Mouse (Mus musculus): Measurements from ENCODE around the gene Anp32a. TPM values are rescaled to one million over a fixed set of nuclear protein-coding genes. Genes with fewer than 3 reads are reported as not detected.

Anp32a gene
- polyA plus RNA-seq, 1 experiment from 2014 or later: 112 TPM

- Histone ChIP-seq H3K9ac (ENCODE audit: low read depth, low read length) (peak overlapping the region; percentile 47), H3K4me2 (peak overlapping the region; percentile 57), H3K9me3 (ENCODE audit: control insufficient read depth, low read length) (no peaks in the 10 kb centered on the region), H3K36me3 (ENCODE audit: control insufficient read depth, insufficient read depth, low read length) (no peaks in the 10 kb centered on the region), H3K27me3 (replicated peaks; ENCODE audit: control insufficient read depth, insufficient read depth, low read length) (no peaks in the 10 kb centered on the region), H3K4me3 (ENCODE audit: low read depth, low read length) (peak overlapping the region; percentile 28), H3K27ac (ENCODE audit: low read depth, low read length) (peak overlapping the region; percentile 62), H3K4me1 (replicated peaks; ENCODE audit: control insufficient read depth, insufficient read depth, low read length) (peaks cover 90% of the 10 kb centered on the region)
- ATAC-seq (replicated peaks; ENCODE audit: low FRiP score) (peak; percentile 74), DNase-seq (ENCODE audit: low spot score) (peak; percentile 75)
- 15% methylated on average over 24 of the region's 24 CpGs for WGBS
These were observed 22.5 kb downstream of the Anp32a start for GRCm38 (mm10) chr9:62363619-62364018.

- Histone ChIP-seq H3K9ac (ENCODE audit: low read depth, low read length) (no peak overlapping the region; the same call in 1 of the 2 replicates), H3K27me3 (replicated peaks; ENCODE audit: control insufficient read depth, insufficient read depth, low read length) (no peaks in the 10 kb centered on the region), H3K4me3 (ENCODE audit: low read depth, low read length) (no peak overlapping the region), H3K36me3 (ENCODE audit: control insufficient read depth, insufficient read depth, low read length) (no peaks in the 10 kb centered on the region), H3K27ac (ENCODE audit: low read depth, low read length) (no peak overlapping the region; the same call in 1 of the 2 replicates), H3K4me2 (peak overlapping the region; percentile 57), H3K4me1 (replicated peaks; ENCODE audit: control insufficient read depth, insufficient read depth, low read length) (peaks cover 93% of the 10 kb centered on the region), H3K9me3 (ENCODE audit: control insufficient read depth, low read length) (no peaks in the 10 kb centered on the region)
- WGBS: 49% methylated on average over 5 of the region's 6 CpGs
- ATAC-seq (replicated peaks; ENCODE audit: low FRiP score) (no peak), DNase-seq (ENCODE audit: low spot score) (no peak)
These were observed 23.1 kb downstream of the Anp32a start for GRCm38 (mm10) chr9:62364216-62364615.

DNA sequence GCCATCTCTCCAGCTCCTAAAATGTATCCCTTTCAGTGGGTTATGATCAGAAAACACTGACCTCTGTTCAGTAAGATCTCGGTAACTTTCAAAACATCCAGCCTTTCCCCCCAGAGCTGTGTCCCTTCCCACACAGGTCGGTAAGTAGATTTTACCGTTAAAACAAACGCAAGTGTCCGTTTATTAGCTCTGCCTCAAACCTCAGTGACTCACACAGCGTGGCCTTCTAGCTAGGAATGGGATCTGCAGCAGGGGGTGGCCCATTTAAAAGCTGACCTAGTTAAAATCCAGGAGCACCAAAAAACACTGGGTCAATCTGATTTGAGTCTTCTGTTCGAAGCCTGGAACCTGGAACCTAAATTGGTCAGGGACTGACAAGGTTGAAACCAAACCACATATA, 23.7 kb downstream of the Anp32a start:
- no peak for ATAC-seq (replicated peaks; ENCODE audit: low FRiP score)
- H3K36me3 ChIP-seq (ENCODE audit: control insufficient read depth, insufficient read depth, low read length): no peaks in the 10 kb centered on the region
- no peak overlapping the region for H3K4me3 ChIP-seq (ENCODE audit: low read depth, low read length)
- no peak overlapping the region for H3K9ac ChIP-seq (ENCODE audit: low read depth, low read length)
- no peaks in the 10 kb centered on the region for H3K27me3 ChIP-seq (replicated peaks; ENCODE audit: control insufficient read depth, insufficient read depth, low read length)
- peaks cover 97% of the 10 kb centered on the region for H3K4me1 ChIP-seq (replicated peaks; ENCODE audit: control insufficient read depth, insufficient read depth, low read length)
- 54% methylated on average over 7 of the region's 7 CpGs for whole genome bisulfite sequencing
- no peaks in the 10 kb centered on the region for H3K9me3 ChIP-seq (ENCODE audit: control insufficient read depth, low read length)
- no peak overlapping the region for H3K27ac ChIP-seq (ENCODE audit: low read depth, low read length)
- no peak for DNase-seq (ENCODE audit: low spot score)
- no peak overlapping the region for H3K4me2 ChIP-seq

DNA sequence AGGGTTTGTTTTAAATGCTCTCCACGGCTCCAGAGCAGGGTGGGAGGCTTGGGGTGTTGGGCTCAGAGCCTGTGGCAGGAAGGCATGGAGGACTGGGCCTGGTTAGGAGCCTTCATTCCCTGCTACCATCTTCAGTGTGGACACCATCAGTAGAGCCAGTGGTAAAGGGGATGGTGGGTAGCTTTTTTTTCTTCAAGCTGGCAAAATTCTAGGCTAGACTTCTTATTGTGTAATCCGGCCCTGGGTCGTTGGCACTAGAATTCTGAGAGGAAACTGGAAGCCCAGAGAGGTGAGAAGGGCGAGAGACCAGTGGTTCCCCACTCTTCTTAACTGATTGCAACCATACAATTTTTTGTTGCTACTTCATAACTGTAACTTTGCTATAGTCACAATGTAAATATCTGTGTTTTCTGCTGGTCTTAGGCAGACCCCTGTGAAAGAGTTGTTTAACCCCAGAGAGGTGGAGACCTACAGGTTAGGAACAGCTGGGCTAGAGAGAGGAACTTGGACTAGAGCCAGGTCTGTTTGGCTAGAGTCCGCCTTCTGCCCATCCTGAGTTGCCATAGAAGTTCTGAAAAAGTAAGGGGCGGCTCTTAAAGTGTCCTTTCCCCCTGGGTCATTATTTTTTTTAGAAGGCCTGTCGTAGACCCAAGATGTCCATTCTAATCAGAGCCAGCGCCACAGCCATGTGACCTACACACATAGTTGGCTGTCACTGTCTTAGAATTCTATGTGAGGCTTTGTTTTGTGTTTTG, 24.4 kb downstream of the Anp32a start:
- no peak for ATAC-seq (replicated peaks; ENCODE audit: low FRiP score)
- no peak for DNase-seq (ENCODE audit: low spot score)
- H3K27me3 ChIP-seq (replicated peaks; ENCODE audit: control insufficient read depth, insufficient read depth, low read length): no peaks in the 10 kb centered on the region
- no peaks in the 10 kb centered on the region for H3K9me3 ChIP-seq (ENCODE audit: control insufficient read depth, low read length)
- WGBS: 65% methylated on average over 8 of the region's 8 CpGs
- H3K9ac ChIP-seq (ENCODE audit: low read depth, low read length): no peak overlapping the region
- H3K4me1 ChIP-seq (replicated peaks; ENCODE audit: control insufficient read depth, insufficient read depth, low read length): peaks cover 99% of the 10 kb centered on the region
- H3K4me3 ChIP-seq (ENCODE audit: low read depth, low read length): no peak overlapping the region
- no peak overlapping the region for H3K27ac ChIP-seq (ENCODE audit: low read depth, low read length)
- no peak overlapping the region for H3K4me2 ChIP-seq
- no peaks in the 10 kb centered on the region for H3K36me3 ChIP-seq (ENCODE audit: control insufficient read depth, insufficient read depth, low read length)

DNA sequence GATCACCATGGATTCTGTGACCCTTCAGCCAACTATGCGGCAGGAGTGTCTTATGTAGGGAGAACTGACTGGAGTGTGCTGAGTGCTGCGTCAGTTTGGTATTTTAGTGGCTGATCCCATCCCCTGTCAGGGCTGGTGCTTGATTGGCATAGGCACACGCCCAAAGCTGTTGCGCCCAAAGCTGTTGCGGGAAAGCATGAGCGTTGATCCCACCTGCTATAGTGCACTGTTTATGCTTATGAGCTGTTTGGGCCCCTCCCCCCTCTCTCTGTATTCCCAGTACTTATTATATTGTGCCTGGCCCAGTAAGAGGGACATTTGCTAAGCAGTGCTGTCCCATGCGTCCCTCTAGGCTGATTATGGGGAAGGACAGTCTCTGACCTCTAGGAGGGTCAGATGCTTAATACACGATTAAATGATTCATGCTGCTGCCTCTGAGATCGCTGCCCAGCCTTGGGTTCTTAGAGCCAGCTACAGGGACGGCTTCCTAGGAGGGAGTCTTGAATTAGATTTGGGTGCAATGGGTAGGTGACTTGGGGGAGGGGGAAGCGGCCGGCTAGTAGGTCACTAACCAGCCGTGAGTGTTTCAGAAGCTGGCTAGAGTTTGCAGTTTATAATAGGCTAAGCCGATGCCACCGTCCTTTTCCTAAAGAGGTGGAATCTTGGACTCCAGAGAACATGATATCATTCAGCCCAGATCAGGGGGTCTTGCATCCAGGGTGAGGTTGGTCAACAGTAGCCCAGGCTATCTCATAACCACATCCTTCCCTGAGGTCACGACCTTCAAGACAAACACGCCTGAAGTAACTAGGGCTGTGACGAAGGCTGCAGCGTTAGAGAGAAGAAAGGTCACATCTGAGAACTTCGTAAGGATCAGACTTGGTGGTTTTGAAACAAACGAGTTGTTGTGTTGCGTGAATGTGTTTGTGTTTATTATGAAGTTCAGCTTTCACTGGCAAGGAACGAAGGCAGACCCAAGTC, 25.7 kb downstream of the Anp32a start:
- WGBS: 41% methylated on average over 23 of the region's 23 CpGs
- no peaks in the 10 kb centered on the region for H3K27me3 ChIP-seq (replicated peaks; ENCODE audit: control insufficient read depth, insufficient read depth, low read length)
- peak overlapping the region; percentile 74 for H3K27ac ChIP-seq (ENCODE audit: low read depth, low read length)
- ATAC-seq (replicated peaks; ENCODE audit: low FRiP score) (0 out of 2 replicates have a peak, but pooled peaks have one; percentile 5), DNase-seq (ENCODE audit: low spot score) (no peak)
- no peak overlapping the region for H3K4me3 ChIP-seq (ENCODE audit: low read depth, low read length)
- H3K36me3 ChIP-seq (ENCODE audit: control insufficient read depth, insufficient read depth, low read length): no peaks in the 10 kb centered on the region
- no peaks in the 10 kb centered on the region for H3K9me3 ChIP-seq (ENCODE audit: control insufficient read depth, low read length)
- peaks cover 95% of the 10 kb centered on the region for H3K4me1 ChIP-seq (replicated peaks; ENCODE audit: control insufficient read depth, insufficient read depth, low read length)
- peak overlapping the region; percentile 42 for H3K9ac ChIP-seq (ENCODE audit: low read depth, low read length)
- H3K4me2 ChIP-seq: peak overlapping the region; percentile 49

- ATAC-seq (replicated peaks; ENCODE audit: low FRiP score) (no peak), DNase-seq (ENCODE audit: low spot score) (no peak)
- H3K27me3 ChIP-seq (replicated peaks; ENCODE audit: control insufficient read depth, insufficient read depth, low read length): no peaks in the 10 kb centered on the region
- H3K9ac ChIP-seq (ENCODE audit: low read depth, low read length): peak overlapping the region; percentile 42; the same call in 1 of the 2 replicates
- H3K27ac ChIP-seq (ENCODE audit: low read depth, low read length): peak overlapping the region; percentile 74
- H3K9me3 ChIP-seq (ENCODE audit: control insufficient read depth, low read length): no peaks in the 10 kb centered on the region
- no peak overlapping the region for H3K4me3 ChIP-seq (ENCODE audit: low read depth, low read length)
- H3K4me2 ChIP-seq: peak overlapping the region; percentile 49
- H3K36me3 ChIP-seq (ENCODE audit: control insufficient read depth, insufficient read depth, low read length): peaks cover 3% of the 10 kb centered on the region; the same call in 1 of the 2 replicates
- 25% methylated on average over 10 of the region's 10 CpGs for WGBS
- H3K4me1 ChIP-seq (replicated peaks; ENCODE audit: control insufficient read depth, insufficient read depth, low read length): peaks cover 91% of the 10 kb centered on the region
These were observed 26.5 kb downstream of the Anp32a start for GRCm38 (mm10) chr9:62367510-62368071.

DNA sequence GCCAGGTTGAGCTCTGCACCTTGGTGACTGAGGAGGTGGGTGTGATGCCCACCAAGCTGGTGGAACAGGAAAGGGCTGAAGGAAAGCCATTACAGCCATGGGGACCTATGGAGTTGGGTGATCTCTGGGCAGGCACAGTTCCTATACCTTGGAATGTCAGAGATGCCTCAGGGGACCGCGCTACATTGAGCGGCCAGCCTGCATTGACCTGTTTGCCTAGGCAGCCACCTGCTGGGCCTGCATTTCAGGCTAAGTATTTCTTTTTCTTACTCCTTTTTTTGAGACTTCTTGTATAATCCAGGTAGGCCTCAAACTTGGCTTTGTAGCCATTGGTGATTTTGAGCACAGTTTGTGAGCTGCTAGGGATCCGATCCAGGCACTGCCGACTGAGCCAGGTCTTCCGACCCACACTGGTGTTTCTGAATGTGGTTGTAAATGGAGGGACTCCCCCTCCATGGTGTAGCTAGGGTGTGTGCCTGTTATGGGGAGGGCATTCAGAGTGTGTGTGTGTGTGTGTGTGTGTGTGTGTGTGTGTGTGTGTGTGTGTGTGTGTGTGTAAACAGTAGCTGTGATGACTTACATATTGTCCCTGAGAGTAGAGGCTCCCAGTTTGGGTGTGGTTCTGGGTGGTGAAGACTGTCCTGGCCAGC, 27.3 kb downstream of the Anp32a start:
- Histone ChIP-seq H3K27me3 (replicated peaks; ENCODE audit: control insufficient read depth, insufficient read depth, low read length) (no peaks in the 10 kb centered on the region), H3K4me2 (peak overlapping the region; percentile 49), H3K27ac (ENCODE audit: low read depth, low read length) (peak overlapping the region; percentile 1; the same call in 1 of the 2 replicates), H3K4me1 (replicated peaks; ENCODE audit: control insufficient read depth, insufficient read depth, low read length) (peaks cover 91% of the 10 kb centered on the region), H3K9ac (ENCODE audit: low read depth, low read length) (peak overlapping the region; percentile 35), H3K9me3 (ENCODE audit: control insufficient read depth, low read length) (no peaks in the 10 kb centered on the region), H3K4me3 (ENCODE audit: low read depth, low read length) (no peak overlapping the region), H3K36me3 (ENCODE audit: control insufficient read depth, insufficient read depth, low read length) (peaks cover 8% of the 10 kb centered on the region; the same call in 1 of the 2 replicates)
- no peak for DNase-seq (ENCODE audit: low spot score)
- 82% methylated on average over 6 of the region's 6 CpGs for WGBS
- ATAC-seq (replicated peaks; ENCODE audit: low FRiP score): no peak

DNA sequence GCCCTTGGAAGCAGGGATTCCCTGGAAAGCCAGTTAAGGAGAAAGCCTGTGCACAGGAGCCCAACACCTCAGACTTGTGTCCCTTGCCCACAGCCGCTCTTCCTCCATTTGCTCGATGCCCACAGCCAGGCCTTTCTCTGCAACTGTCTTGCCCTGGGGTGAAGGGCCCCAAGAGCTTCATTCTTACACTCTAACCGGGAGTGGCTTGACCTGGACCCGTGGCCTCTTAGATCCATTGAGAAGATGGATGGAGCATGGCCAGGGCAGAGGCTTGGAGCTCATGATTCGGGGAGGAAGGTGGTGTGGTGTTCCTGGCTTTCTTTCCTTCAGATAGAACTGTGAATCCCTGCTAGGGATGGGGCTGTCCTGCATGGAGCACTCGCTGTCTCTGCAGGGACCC, 28.1 kb downstream of the Anp32a start:
- ATAC-seq (replicated peaks; ENCODE audit: low FRiP score) (no peak), DNase-seq (ENCODE audit: low spot score) (no peak)
- peaks cover 91% of the 10 kb centered on the region for H3K4me1 ChIP-seq (replicated peaks; ENCODE audit: control insufficient read depth, insufficient read depth, low read length)
- no peaks in the 10 kb centered on the region for H3K9me3 ChIP-seq (ENCODE audit: control insufficient read depth, low read length)
- no peak overlapping the region for H3K27ac ChIP-seq (ENCODE audit: low read depth, low read length)
- no peaks in the 10 kb centered on the region for H3K27me3 ChIP-seq (replicated peaks; ENCODE audit: control insufficient read depth, insufficient read depth, low read length)
- H3K9ac ChIP-seq (ENCODE audit: low read depth, low read length): no peak overlapping the region
- no peak overlapping the region for H3K4me3 ChIP-seq (ENCODE audit: low read depth, low read length)
- 77% methylated on average over 6 of the region's 6 CpGs for WGBS
- H3K36me3 ChIP-seq (ENCODE audit: control insufficient read depth, insufficient read depth, low read length): peaks cover 15% of the 10 kb centered on the region
- no peak overlapping the region for H3K4me2 ChIP-seq

Data from liver, embryonic 11.5 days (tissue).